Mouse (Mus musculus) neutrophil, adult 65 days (primary cell): Measurements from ENCODE around the gene Gys2. TPM values are rescaled to one million over a fixed set of nuclear protein-coding genes. Genes with fewer than 3 reads are reported as not detected.

Experiments used
- total RNA-seq: library from RNA; stranded (reverse); gene quantifications from 2 replicates; pipeline ENCODE4 v1.2.4, GENCODE M21; 2023

Gene Gys2
- not detected in 2 replicates for total RNA-seq

DNA sequence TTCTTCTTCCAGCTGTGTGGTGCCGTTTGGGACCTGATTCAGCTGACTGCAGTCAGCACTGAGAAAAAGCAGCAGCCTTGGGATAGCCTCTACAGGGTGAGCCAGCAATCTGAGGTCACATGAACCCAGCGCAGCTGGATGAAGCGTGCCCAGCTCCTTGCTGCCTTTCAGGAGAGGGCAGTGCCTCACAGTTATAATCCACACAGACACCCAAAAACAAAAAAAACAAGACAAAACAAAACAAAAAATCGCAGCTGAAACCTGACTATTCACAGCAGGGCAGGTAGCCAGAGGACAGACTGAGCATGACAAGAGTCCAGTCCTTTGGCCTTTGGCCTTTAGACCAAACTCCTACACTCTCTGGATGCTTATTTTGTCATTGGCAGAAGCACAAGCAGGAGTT, at the start of gene Gys2:
Gys2 (minus strand) TSS at position 309 of the 403 bp plus-strand sequence.

GRCm38 (mm10) chr6:142507785-142508162, 34.9 kb upstream of the Gys2 start, which contains the start of gene Ldhb:
TSS of gene Ldhb (minus strand) at chr6:142507957.

GRCm38 (mm10) chr6:142412906-142413491, 59.9 kb downstream of the Gys2 start, which contains the start of gene Spx:
TSS of gene Spx (plus strand) at chr6:142413441.

DNA sequence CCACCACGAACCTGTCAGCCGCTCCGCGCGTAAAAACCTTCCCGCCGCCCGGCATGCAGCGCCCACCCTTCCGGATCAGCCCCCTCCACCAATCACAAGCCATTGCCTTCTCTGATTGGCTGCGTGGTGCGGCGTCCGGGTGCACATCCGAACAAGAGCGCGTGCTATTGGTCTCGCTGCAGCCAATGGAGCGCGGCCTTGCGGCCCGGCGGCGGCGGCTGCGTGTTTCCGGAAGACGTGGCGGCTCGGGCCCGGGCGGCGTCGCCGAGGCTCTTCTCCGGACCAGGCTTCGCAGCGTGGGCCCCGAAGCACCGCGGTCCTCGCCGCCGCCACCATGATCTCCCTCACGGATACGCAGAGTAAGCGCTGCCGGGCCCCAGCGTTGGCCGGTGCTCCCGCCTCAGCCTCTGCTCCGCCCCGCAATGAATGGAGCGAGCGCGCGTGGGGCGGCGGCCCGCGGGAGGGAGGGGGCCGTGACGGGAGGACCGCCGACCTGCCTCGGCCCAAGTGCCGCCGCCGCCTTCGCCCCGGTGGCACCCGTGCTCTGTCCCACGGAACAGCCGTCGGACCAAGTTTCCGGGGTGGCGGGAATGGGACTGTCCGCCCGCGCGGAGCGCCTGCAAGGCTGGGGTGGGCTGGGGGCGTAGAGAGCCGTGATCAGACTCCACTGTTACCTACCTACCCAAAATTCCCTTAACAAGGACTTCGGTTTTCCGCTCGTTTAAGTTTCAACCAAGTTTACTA, 85.7 kb downstream of the Gys2 start, which contains the start of the genes Recql and Golt1b:
Recql (minus strand) TSS at position 77 of the 744 bp plus-strand sequence.
Golt1b (plus strand) TSS at position 211 of the 744 bp plus-strand sequence.

Other genes starting within 250 kb of the Gys2 start
- not detected in 2 replicates for gene Iapp, start 174.7 kb downstream of the Gys2 start, total RNA-seq
- gene Slco1a5, start 150.1 kb downstream of the Gys2 start, total RNA-seq = not detected in 2 replicates
- gene Pyroxd1, start 127.5 kb downstream of the Gys2 start, total RNA-seq = 10.7 and 12.1 TPM in 2 replicates
- 8.6 and 9.9 TPM in 2 replicates for gene Recql, start 86.0 kb downstream of the Gys2 start, total RNA-seq
- gene Golt1b, start 85.9 kb downstream of the Gys2 start, total RNA-seq = 19.7 and 20.7 TPM in 2 replicates
- gene Spx, start 59.7 kb downstream of the Gys2 start, total RNA-seq = not detected in 2 replicates
- 19.9 and 22.2 TPM in 2 replicates for gene Ldhb, start 34.8 kb upstream of the Gys2 start, total RNA-seq
- gene Kcnj8, start 98.5 kb upstream of the Gys2 start, total RNA-seq = 0.25 TPM in 1 of 2 replicates, not detected in the other
- 0.13 and 0.18 TPM in 2 replicates for gene Abcc9, start 229.2 kb upstream of the Gys2 start, total RNA-seq